Mouse (Mus musculus) spleen, postnatal 4 days (tissue): ENCODE data around the gene Mpp2.

Experiments
- DNase-seq, 2 experiments: peaks; one replicate each; pipeline ENCODE4 v3.0.0; 2022; ENCODE audit warnings: low spot score in 2 of 2

Gene Mpp2

GRCm38 (mm10) chr11:102036336-102036735 lies 52.0 kb downstream of the Mpp2 start:
- no peak for DNase-seq

GRCm38 (mm10) chr11:102035456-102035960 lies 52.8 kb downstream of the Mpp2 start:
- no peak for DNase-seq

DNA sequence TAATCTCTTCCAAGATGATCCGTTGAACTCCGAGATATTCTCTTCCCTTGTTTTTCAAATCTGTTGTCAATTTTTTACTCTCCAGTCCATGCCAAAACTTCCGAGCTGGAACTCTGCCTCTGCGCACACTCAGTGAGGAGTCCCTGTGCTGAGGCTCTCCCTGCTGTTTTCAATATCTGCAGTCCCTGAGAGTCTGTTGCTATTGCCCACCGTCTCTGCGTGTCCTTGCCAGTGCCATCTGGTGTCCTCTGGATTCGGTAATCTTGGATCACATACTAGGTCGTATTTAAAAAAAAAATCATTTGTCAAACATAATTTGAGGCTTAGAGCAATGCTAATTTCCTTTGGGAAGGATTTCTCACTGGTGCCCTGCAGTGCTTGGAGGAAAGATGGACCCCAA lies 53.4 kb downstream of the Mpp2 start:
- DNase-seq: no peak

GRCm38 (mm10) chr11:102033055-102033591 lies 55.2 kb downstream of the Mpp2 start:
- DNase-seq: no peak

GRCm38 (mm10) chr11:102031149-102031548 lies 57.2 kb downstream of the Mpp2 start:
- no peak for DNase-seq

- DNase-seq: no peak
These were observed 58.3 kb downstream of the Mpp2 start for GRCm38 (mm10) chr11:102029966-102030365.

DNA sequence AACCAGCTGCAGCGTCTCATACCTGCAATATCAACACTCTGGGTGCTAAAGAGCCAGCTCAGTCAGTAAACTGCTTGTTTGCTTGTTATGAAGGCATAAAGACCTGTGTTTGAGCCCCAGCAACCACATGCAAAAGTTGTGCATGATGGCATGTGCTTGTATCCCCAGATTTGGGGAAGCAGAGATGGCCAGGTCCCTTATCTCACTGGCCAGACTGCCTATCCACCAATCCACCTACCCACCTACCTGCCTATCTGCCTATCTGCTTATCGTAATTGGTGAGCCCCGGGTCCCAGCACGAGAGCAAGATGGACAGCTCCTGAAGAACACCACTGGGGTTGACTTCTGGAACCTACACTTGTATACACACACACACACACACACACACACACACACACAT lies 59.0 kb downstream of the Mpp2 start:
- DNase-seq: no peak

- DNase-seq: no peak
These were observed 60.1 kb downstream of the Mpp2 start, which contains the start of gene Mpp3 for GRCm38 (mm10) chr11:102028087-102028816. Gene Mpp3 (minus strand): TSS chr11:102028461.

DNA sequence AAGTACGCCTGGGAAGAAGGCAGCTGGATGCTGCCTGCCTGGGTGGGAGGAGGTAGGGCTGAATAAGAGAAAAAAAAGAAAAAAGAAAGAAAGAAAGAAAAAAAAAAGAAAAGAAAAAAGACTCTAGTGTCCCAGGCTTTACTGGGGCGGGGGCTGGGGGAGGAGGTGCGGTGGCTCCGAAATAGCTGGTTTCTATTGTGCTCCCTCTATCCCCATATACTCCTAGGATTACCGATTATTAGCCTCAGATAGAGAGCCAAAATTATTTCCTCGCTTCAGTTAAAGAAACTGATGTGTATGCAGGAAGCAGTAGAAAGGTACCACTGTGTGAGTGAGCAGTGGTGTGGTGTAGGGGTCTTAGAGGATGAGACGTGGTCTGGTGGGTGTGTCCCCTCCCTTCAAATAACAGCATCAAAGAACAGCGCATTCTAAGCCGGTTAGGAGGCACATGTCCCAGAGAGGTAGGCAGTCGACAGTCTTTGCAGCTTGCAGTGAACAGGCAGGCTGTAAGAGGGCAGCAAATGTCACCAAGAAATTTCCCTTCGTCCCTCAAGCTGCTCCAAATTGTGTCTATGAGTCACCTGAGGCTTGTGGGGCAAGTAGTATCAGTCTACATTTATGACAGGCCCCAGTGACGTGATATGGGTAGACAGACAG lies 60.8 kb downstream of the Mpp2 start:
- no peak for DNase-seq

DNA sequence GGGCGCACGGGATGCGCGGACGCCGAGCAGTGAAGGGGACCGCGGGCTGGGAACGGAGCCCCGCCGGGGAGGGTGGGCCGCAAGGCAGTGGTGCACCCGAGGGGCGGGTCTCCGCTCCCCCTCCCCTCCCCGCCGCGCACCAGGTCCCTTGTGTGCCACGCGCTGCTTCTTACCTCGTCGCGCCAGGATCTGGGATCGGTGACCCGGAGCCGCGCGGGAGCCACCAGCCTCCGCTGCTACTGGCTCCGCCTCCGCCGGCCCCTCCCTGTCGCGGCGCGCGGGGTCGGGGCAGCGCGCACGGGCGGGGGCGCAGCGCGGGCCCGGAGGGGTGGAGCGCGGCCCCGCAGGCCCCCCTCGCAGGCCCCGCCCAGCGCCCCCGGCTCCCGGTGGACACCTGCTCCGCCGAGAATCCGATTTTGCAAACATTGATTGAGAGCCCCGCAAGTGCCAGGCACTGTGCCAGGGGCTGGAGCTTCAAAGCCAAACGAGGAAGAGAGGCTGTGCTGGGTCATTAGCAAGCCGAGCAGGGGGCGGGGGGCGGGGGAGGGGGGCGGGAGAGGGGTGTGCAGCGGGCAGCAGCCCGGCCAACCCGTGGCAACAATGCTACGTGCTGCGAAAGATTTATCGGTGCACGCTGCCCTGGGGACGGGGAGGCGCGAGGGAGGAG lies 61.5 kb downstream of the Mpp2 start:
- DNase-seq: no peak

GRCm38 (mm10) chr11:102025991-102026660 lies 62.2 kb downstream of the Mpp2 start:
- DNase-seq: no peak

- no peak for DNase-seq
These were observed 63.0 kb downstream of the Mpp2 start for GRCm38 (mm10) chr11:102025354-102025753.

DNA sequence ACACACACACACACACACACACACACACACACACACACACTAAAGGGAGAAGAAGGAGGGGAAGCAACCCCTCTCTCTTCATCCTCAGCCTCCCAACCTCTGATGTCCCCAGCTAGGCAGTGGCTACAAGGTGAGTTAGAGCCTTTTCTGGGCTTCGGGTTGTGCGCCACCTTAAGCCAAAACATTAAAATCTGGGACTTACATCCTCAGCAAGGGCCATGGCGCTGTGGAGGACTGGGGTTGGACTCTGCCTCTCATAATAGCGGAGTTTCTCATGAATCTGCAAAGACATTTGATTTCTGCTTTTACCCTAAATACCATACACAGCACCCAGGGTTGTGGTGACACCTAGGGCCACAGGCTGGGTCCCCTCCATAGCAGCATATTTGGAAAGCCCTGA lies 63.4 kb downstream of the Mpp2 start:
- no peak for DNase-seq

- DNase-seq: no peak
These were observed 64.1 kb downstream of the Mpp2 start for GRCm38 (mm10) chr11:102024084-102024758.

- no peak for DNase-seq
These were observed 64.9 kb downstream of the Mpp2 start for GRCm38 (mm10) chr11:102023406-102023805.

DNA sequence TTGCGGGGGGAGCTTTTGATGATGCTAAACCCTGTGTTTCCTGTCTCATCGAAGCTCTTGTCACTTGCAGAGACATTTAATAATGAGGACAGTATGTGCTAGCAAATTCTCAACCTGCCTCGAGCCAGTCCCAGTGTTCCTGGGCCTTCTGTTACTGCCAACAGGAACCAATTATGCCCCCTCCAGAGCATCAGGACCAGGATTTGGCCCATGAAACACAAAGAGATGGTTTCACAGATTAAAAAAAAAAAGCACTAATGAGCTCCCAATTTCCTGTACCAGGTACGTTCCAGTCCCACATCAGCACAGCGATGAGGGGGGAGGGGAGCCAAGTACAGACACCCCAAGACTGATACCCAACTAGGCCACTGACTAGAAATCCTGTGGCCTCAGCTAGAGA lies 67.1 kb downstream of the Mpp2 start:
- no peak for DNase-seq

DNA sequence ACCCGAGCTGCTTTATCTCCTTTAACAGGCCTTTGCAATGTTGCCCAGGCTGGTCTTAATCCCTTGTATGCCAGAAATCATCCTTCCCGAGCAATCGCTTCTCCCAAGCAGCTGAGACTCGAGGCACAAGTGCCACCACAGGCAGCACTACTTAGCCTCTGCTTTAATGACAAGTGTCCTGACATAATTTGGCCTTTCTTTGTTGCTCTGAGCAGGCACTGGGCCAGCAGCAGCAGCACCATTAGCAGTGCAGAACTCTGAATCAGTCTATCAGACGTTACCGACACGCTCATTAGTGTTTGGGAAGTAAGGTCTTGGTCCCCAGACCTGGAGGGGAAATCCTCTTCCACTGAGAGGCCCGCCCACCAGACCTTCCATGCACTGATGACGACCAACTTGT lies 68.6 kb downstream of the Mpp2 start:
- no peak for DNase-seq

- DNase-seq: no peak
These were observed 72.2 kb downstream of the Mpp2 start for GRCm38 (mm10) chr11:102016136-102016535.

GRCm38 (mm10) chr11:102015472-102015871 lies 72.8 kb downstream of the Mpp2 start:
- no peak for DNase-seq

- no peak for DNase-seq
These were observed 75.1 kb downstream of the Mpp2 start for GRCm38 (mm10) chr11:102013201-102013600.

GRCm38 (mm10) chr11:102011510-102011909 lies 76.8 kb downstream of the Mpp2 start:
- DNase-seq: no peak
